Mouse (Mus musculus): ENCODE results near the gene Snf8. TPM values are rescaled to one million over a fixed set of nuclear protein-coding genes. Genes with fewer than 3 reads are reported as not detected.

Gene Snf8
- polyA plus RNA-seq, 1 experiment from 2014 or later = 65.5 TPM

- H3K27me3 ChIP-seq = no peaks in the 10 kb centered on the region
- H3K4me3 ChIP-seq = no peak overlapping the region
- H3K9me3 ChIP-seq (replicated peaks) = no peaks in the 10 kb centered on the region
- no peak for ATAC-seq (replicated peaks; ENCODE audit: insufficient number of reproducible peaks, insufficient read depth, low FRiP score, low read depth)
- 93% methylated on average over 3 of the region's 3 CpGs for WGBS
- H3K4me1 ChIP-seq (replicated peaks) = no peaks in the 10 kb centered on the region
- H3K27ac ChIP-seq = no peak overlapping the region
- peaks cover 85% of the 10 kb centered on the region for H3K36me3 ChIP-seq
- no peak overlapping the region for H3K4me2 ChIP-seq
- no peak overlapping the region for H3K9ac ChIP-seq
Observed at GRCm38 (mm10) chr11:96050854-96051253, 16.2 kb downstream of the Snf8 start.

- no peak overlapping the region for H3K4me3 ChIP-seq
- no peak for ATAC-seq (replicated peaks; ENCODE audit: insufficient number of reproducible peaks, insufficient read depth, low FRiP score, low read depth)
- H3K9ac ChIP-seq = no peak overlapping the region
- H3K9me3 ChIP-seq (replicated peaks) = no peaks in the 10 kb centered on the region
- H3K27ac ChIP-seq = no peak overlapping the region
- peaks cover 76% of the 10 kb centered on the region for H3K36me3 ChIP-seq
- H3K4me1 ChIP-seq (replicated peaks) = peaks cover 10% of the 10 kb centered on the region
- 78% methylated on average over 4 of the region's 4 CpGs for WGBS
- no peak overlapping the region for H3K4me2 ChIP-seq
- no peaks in the 10 kb centered on the region for H3K27me3 ChIP-seq
Observed at GRCm38 (mm10) chr11:96058309-96058708, 23.6 kb downstream of the Snf8 start.

GRCm38 (mm10) chr11:96064521-96065214 is 30.0 kb downstream of the Snf8 start:
- peak overlapping the region; percentile 95 for H3K4me3 ChIP-seq
- no peaks in the 10 kb centered on the region for H3K9me3 ChIP-seq (replicated peaks)
- H3K4me2 ChIP-seq = peak overlapping the region; percentile 88
- no peaks in the 10 kb centered on the region for H3K27me3 ChIP-seq
- H3K27ac ChIP-seq = peak overlapping the region; percentile 79
- H3K4me1 ChIP-seq (replicated peaks) = peaks cover 27% of the 10 kb centered on the region
- peak; percentile 53 for ATAC-seq (replicated peaks; ENCODE audit: insufficient number of reproducible peaks, insufficient read depth, low FRiP score, low read depth)
- peak overlapping the region; percentile 95 for H3K9ac ChIP-seq
- under 1% methylated on average over 61 of the region's 64 CpGs for WGBS
- H3K36me3 ChIP-seq = peaks cover 24% of the 10 kb centered on the region

- 5% methylated on average over 45 of the region's 50 CpGs for WGBS
Observed at GRCm38 (mm10) chr11:96065215-96065911, 30.7 kb downstream of the Snf8 start, which contains the start of gene Ube2z. Gene Ube2z (minus strand): TSS chr11:96065388.

GRCm38 (mm10) chr11:96068231-96068630 is 33.5 kb downstream of the Snf8 start:
- Histone ChIP-seq H3K27me3 (no peaks in the 10 kb centered on the region), H3K4me1 (replicated peaks) (peaks cover 19% of the 10 kb centered on the region), H3K4me2 (no peak overlapping the region), H3K9ac (no peak overlapping the region), H3K4me3 (no peak overlapping the region), H3K27ac (no peak overlapping the region), H3K9me3 (replicated peaks) (no peaks in the 10 kb centered on the region), H3K36me3 (peaks cover 16% of the 10 kb centered on the region; the same call in 1 of the 2 replicates)
- ATAC-seq (replicated peaks; ENCODE audit: insufficient number of reproducible peaks, insufficient read depth, low FRiP score, low read depth) = no peak
- WGBS = 77% methylated on average over 5 of the region's 5 CpGs

More at GRCm38 (mm10) chr11:96065215-96065911, 30.7 kb downstream of the Snf8 start, which contains the start of gene Ube2z:
- H3K9ac ChIP-seq = peak within 1 kb of the TSS; percentile 95
- no peaks in the 10 kb centered on the region for H3K9me3 ChIP-seq (replicated peaks)
- H3K36me3 ChIP-seq = peaks cover 21% of the 10 kb centered on the region
- H3K4me3 ChIP-seq = peak within 1 kb of the TSS; percentile 95
- no peaks in the 10 kb centered on the region for H3K27me3 ChIP-seq
- peak within 1 kb of the TSS; percentile 88 for H3K4me2 ChIP-seq
- peak; percentile 98 for ATAC-seq (replicated peaks; ENCODE audit: insufficient number of reproducible peaks, insufficient read depth, low FRiP score, low read depth)
- H3K4me1 ChIP-seq (replicated peaks) = peaks cover 27% of the 10 kb centered on the region
- peak within 1 kb of the TSS; percentile 79 for H3K27ac ChIP-seq

GRCm38 (mm10) chr11:96070353-96070752 is 35.7 kb downstream of the Snf8 start:
- Histone ChIP-seq H3K27ac (no peak overlapping the region), H3K4me2 (no peak overlapping the region), H3K9me3 (replicated peaks) (no peaks in the 10 kb centered on the region), H3K4me1 (replicated peaks) (peaks cover 19% of the 10 kb centered on the region), H3K27me3 (no peaks in the 10 kb centered on the region), H3K36me3 (peaks cover 16% of the 10 kb centered on the region; the same call in 1 of the 2 replicates), H3K4me3 (no peak overlapping the region), H3K9ac (no peak overlapping the region)
- no peak for ATAC-seq (replicated peaks; ENCODE audit: insufficient number of reproducible peaks, insufficient read depth, low FRiP score, low read depth)
- WGBS = 81% methylated on average over 7 of the region's 7 CpGs

GRCm38 (mm10) chr11:96071013-96071412 is 36.3 kb downstream of the Snf8 start:
- H3K4me2 ChIP-seq = no peak overlapping the region
- no peak overlapping the region for H3K9ac ChIP-seq
- WGBS = 78% methylated on average over 1 of the region's 1 CpGs
- H3K4me1 ChIP-seq (replicated peaks) = peaks cover 14% of the 10 kb centered on the region
- H3K27ac ChIP-seq = no peak overlapping the region
- no peaks in the 10 kb centered on the region for H3K9me3 ChIP-seq (replicated peaks)
- H3K36me3 ChIP-seq = peaks cover 16% of the 10 kb centered on the region; the same call in 1 of the 2 replicates
- no peak for ATAC-seq (replicated peaks; ENCODE audit: insufficient number of reproducible peaks, insufficient read depth, low FRiP score, low read depth)
- no peaks in the 10 kb centered on the region for H3K27me3 ChIP-seq
- no peak overlapping the region for H3K4me3 ChIP-seq

- WGBS = 68% methylated on average over 9 of the region's 9 CpGs
- Histone ChIP-seq H3K4me1 (replicated peaks) (peaks cover 17% of the 10 kb centered on the region), H3K9ac (peak overlapping the region; percentile 77), H3K27me3 (no peaks in the 10 kb centered on the region), H3K27ac (peak overlapping the region; percentile 89), H3K4me3 (peak overlapping the region; percentile 75), H3K36me3 (peaks cover 16% of the 10 kb centered on the region; the same call in 1 of the 2 replicates), H3K4me2 (peak overlapping the region; percentile 59), H3K9me3 (replicated peaks) (no peaks in the 10 kb centered on the region)
- no peak for ATAC-seq (replicated peaks; ENCODE audit: insufficient number of reproducible peaks, insufficient read depth, low FRiP score, low read depth)
Observed at GRCm38 (mm10) chr11:96073295-96073993, 38.8 kb downstream of the Snf8 start.

GRCm38 (mm10) chr11:96074351-96075176 is 39.9 kb downstream of the Snf8 start:
- 8% methylated on average over 17 of the region's 17 CpGs for WGBS
- peaks cover 17% of the 10 kb centered on the region for H3K4me1 ChIP-seq (replicated peaks)
- H3K4me2 ChIP-seq = peak overlapping the region; percentile 59
- no peaks in the 10 kb centered on the region for H3K27me3 ChIP-seq
- ATAC-seq (replicated peaks; ENCODE audit: insufficient number of reproducible peaks, insufficient read depth, low FRiP score, low read depth) = no peak
- peaks cover 13% of the 10 kb centered on the region; the same call in 1 of the 2 replicates for H3K36me3 ChIP-seq
- peak overlapping the region; percentile 89 for H3K27ac ChIP-seq
- H3K4me3 ChIP-seq = peak overlapping the region; percentile 75
- H3K9me3 ChIP-seq (replicated peaks) = no peaks in the 10 kb centered on the region
- peak overlapping the region; percentile 77 for H3K9ac ChIP-seq

GRCm38 (mm10) chr11:96075177-96075508 is 40.5 kb downstream of the Snf8 start:
- WGBS = 0% methylated on average over 15 of the region's 15 CpGs
- Histone ChIP-seq H3K9me3 (replicated peaks) (no peaks in the 10 kb centered on the region), H3K27ac (peak overlapping the region; percentile 89), H3K4me3 (peak overlapping the region; percentile 75), H3K27me3 (no peaks in the 10 kb centered on the region), H3K9ac (peak overlapping the region; percentile 77), H3K4me2 (peak overlapping the region; percentile 59), H3K4me1 (replicated peaks) (peaks cover 17% of the 10 kb centered on the region), H3K36me3 (peaks cover 10% of the 10 kb centered on the region; the same call in 1 of the 2 replicates)
- no peak for ATAC-seq (replicated peaks; ENCODE audit: insufficient number of reproducible peaks, insufficient read depth, low FRiP score, low read depth)

All from heart, embryonic 15.5 days (tissue).